Mouse (Mus musculus) intestine, embryonic 14.5 days (tissue): ENCODE data around the gene Mybphl. TPM values are rescaled to one million over a fixed set of nuclear protein-coding genes. Genes with fewer than 3 reads are reported as not detected.
A peak's percentile ranks its signal among the peaks of the same experiment; 100 is the strongest.

ENCODE experiments used
- ATAC-seq: fragments of 200-750 bp; cut with Nextera tagmentation; replicated peaks from 2 replicates; pipeline ENCODE4 v1.8.0; 2017; ENCODE audit warnings: low read depth, moderate number of reproducible peaks, moderate TSS enrichment, moderate library complexity; ENCODE audit not compliant: low FRiP score, low TSS enrichment
- DNase-seq: peaks from one replicate; pipeline ENCODE4 v3.0.0-alpha.2; 2018; ENCODE audit warnings: low spot score
- H3K27ac ChIP-seq: fragments of 300-500 bp; sonication (generic); 2 replicates; pipeline ENCODE4 v1.5.1; 2014; ENCODE audit warnings: low read depth, mild to moderate bottlenecking, control low read depth
- H3K27me3 ChIP-seq: fragments of 300-500 bp; sonication (generic); replicated peaks from 2 replicates; pipeline ENCODE4 v1.6.1; 2014; ENCODE audit warnings: low read length, control low read depth; ENCODE audit not compliant: control insufficient read depth, insufficient read depth
- H3K36me3 ChIP-seq: fragments of 300-500 bp; sonication (generic); 2 replicates; pipeline ENCODE4 v1.6.1; 2014; ENCODE audit warnings: low read length, control low read depth; ENCODE audit not compliant: control insufficient read depth, insufficient read depth
- H3K4me1 ChIP-seq: fragments of 300-500 bp; sonication (generic); replicated peaks from 2 replicates; pipeline ENCODE4 v1.6.1; 2014; ENCODE audit warnings: low read length, control low read depth, mixed read lengths; ENCODE audit not compliant: control insufficient read depth, insufficient read depth
- H3K4me2 ChIP-seq: fragments of 300-500 bp; sonication (generic); 2 replicates; pipeline ENCODE4 v1.6.1; 2014; ENCODE audit warnings: low read length
- H3K4me3 ChIP-seq: fragments of 300-500 bp; sonication (generic); 2 replicates; pipeline ENCODE4 v1.5.1; 2014; ENCODE audit warnings: low read depth, low read length, control low read depth, mixed read lengths
- H3K9ac ChIP-seq: fragments of 300-500 bp; sonication (generic); 2 replicates; pipeline ENCODE4 v1.6.1; 2014; ENCODE audit warnings: mild to moderate bottlenecking, low read length
- H3K9me3 ChIP-seq: fragments of 300-500 bp; sonication (generic); 2 replicates; pipeline ENCODE4 v1.6.1; 2016; ENCODE audit warnings: low read length, control low read depth; ENCODE audit not compliant: control insufficient read depth
- WGBS: fragments of 180-500 bp; shearing (Covaris S2); extraction: QIAGEN DNeasy Blood & Tissue Kit; methylation state at CpG from one replicate; pipeline ENCODE4 v1.1.7; 2014; 5-methylcytosine and 5-hydroxymethylcytosine counted together
- polyA plus RNA-seq: library from polyadenylated mRNA; unstranded; fragments of >200 nt; fragmentation: Nextera tagmentation; extraction: Ambion mirVana; gene quantifications from 2 replicates; pipeline ENCODE4 v1.2.1, GENCODE M21; 2014

Gene Mybphl
- polyA plus RNA-seq, 1 experiment from 2014 or later, result not detected

- ATAC-seq (peak; percentile 77), DNase-seq (peak; percentile 81)
- no peak overlapping the region for H3K4me3 ChIP-seq
- 25% methylated on average over 11 of the region's 11 CpGs for WGBS
- H3K4me2 ChIP-seq, result peak overlapping the region; percentile 39
- no peak overlapping the region for H3K27ac ChIP-seq
- no peak overlapping the region for H3K9ac ChIP-seq
- H3K27me3 ChIP-seq, result no peaks in the 10 kb centered on the region
- no peaks in the 10 kb centered on the region for H3K9me3 ChIP-seq
- H3K36me3 ChIP-seq, result peaks cover 42% of the 10 kb centered on the region
- peaks cover 9% of the 10 kb centered on the region for H3K4me1 ChIP-seq
Measured at GRCm38 (mm10) chr3:108423844-108424801, 59.4 kb downstream of the Mybphl start.

GRCm38 (mm10) chr3:108424944-108425623 lies 60.4 kb downstream of the Mybphl start:
- Histone ChIP-seq H3K27ac (no peak overlapping the region), H3K9ac (no peak overlapping the region), H3K4me1 (peaks cover 9% of the 10 kb centered on the region), H3K4me3 (no peak overlapping the region), H3K36me3 (peaks cover 52% of the 10 kb centered on the region), H3K4me2 (no peak overlapping the region), H3K9me3 (no peaks in the 10 kb centered on the region), H3K27me3 (no peaks in the 10 kb centered on the region)
- 84% methylated on average over 7 of the region's 7 CpGs for WGBS
- ATAC-seq (no peak), DNase-seq (no peak)

DNA sequence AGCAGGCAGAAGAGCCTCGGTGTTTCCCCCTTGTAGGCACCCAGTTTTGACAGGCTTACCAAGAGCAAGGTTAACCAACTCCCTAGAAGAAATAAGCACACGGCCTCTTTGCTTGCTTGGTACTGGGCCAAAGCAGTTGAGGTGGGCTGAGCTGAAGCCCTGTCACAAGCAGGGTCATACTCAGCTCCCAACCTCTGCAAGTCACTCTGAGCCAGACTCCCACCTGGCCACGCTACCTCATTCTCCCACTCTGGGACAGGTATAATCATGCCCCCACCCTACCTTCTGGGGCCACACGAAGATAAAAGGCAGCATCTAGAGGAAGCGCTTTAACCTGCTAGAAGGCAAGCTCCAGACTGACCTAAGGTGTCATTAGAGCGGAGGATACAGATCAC lies 60.9 kb downstream of the Mybphl start:
- ATAC-seq (no peak), DNase-seq (no peak)
- H3K27me3 ChIP-seq, result no peaks in the 10 kb centered on the region
- no peak overlapping the region for H3K9ac ChIP-seq
- 87% methylated on average over 6 of the region's 6 CpGs for WGBS
- H3K36me3 ChIP-seq, result peaks cover 54% of the 10 kb centered on the region
- no peak overlapping the region for H3K27ac ChIP-seq
- peaks cover 9% of the 10 kb centered on the region for H3K4me1 ChIP-seq
- H3K4me2 ChIP-seq, result no peak overlapping the region
- H3K9me3 ChIP-seq, result no peaks in the 10 kb centered on the region
- no peak overlapping the region for H3K4me3 ChIP-seq

Other genes starting within 250 kb of the Mybphl start
- gene Gnai3, start 218.8 kb upstream of the Mybphl start, polyA plus RNA-seq, result 171 and 182 TPM in 2 replicates
- 0.04 and 0.26 TPM in 2 replicates for gene Gpr61, start 210.0 kb upstream of the Mybphl start, polyA plus RNA-seq
- gene Amigo1, start 178.6 kb upstream of the Mybphl start, polyA plus RNA-seq, result 3.0 and 3.5 TPM in 2 replicates
- gene Cyb561d1, start 163.7 kb upstream of the Mybphl start, polyA plus RNA-seq, result 2.3 and 2.6 TPM in 2 replicates
- gene Atxn7l2, start 154.0 kb upstream of the Mybphl start, polyA plus RNA-seq, result 15.3 and 15.5 TPM in 2 replicates
- 0.08 and 0.36 TPM in 2 replicates for gene Sypl2, start 138.3 kb upstream of the Mybphl start, polyA plus RNA-seq
- 319 and 324 TPM in 2 replicates for gene Psma5, start 108.0 kb upstream of the Mybphl start, polyA plus RNA-seq
- gene Sort1, start 80.8 kb upstream of the Mybphl start, polyA plus RNA-seq, result 11.4 and 13.5 TPM in 2 replicates
- gene Psrc1, start 18.9 kb downstream of the Mybphl start, polyA plus RNA-seq, result 35.1 and 41.4 TPM in 2 replicates
- 7.8 and 7.9 TPM in 2 replicates for gene Celsr2, start 50.6 kb downstream of the Mybphl start, polyA plus RNA-seq
- 136 and 140 TPM in 2 replicates for gene Sars, start 80.3 kb downstream of the Mybphl start, polyA plus RNA-seq
- not detected in 2 replicates for gene 1700013F07Rik, start 169.2 kb downstream of the Mybphl start, polyA plus RNA-seq
- 1.2 and 9.5 TPM in 2 replicates for gene 5330417C22Rik, start 171.6 kb downstream of the Mybphl start, polyA plus RNA-seq
- gene Tmem167b, start 197.6 kb downstream of the Mybphl start, polyA plus RNA-seq, result 34.9 and 37.9 TPM in 2 replicates
- gene Taf13, start 206.8 kb downstream of the Mybphl start, polyA plus RNA-seq, result 35.9 and 38.1 TPM in 2 replicates
- gene Wdr47, start 226.4 kb downstream of the Mybphl start, polyA plus RNA-seq, result 10.8 and 11.2 TPM in 2 replicates